Mouse (Mus musculus) CH12.LX (cell line): ENCODE results near the gene Ppl.

Experiments
- CTCF ChIP-seq, 2 experiments: IDR thresholded peaks in 1 of 2; conservative IDR thresholded peaks in 1 of 2; 2 replicates each; pipeline ENCODE4 v1.5.1; 2011 to 2012; ENCODE audit warnings: low read depth in 2 of 2, low read length in 2 of 2, improper control_type of control experiment in 1 of 2, inconsistent platforms in 1 of 2, mild to moderate bottlenecking in 1 of 2, moderate library complexity in 1 of 2
- JUN ChIP-seq: IDR thresholded peaks from 2 replicates; pipeline ENCODE4 v1.6.1; 2011; ENCODE audit warnings: low read depth, mild to moderate bottlenecking, low read length, improper control_type of control experiment, moderate library complexity; ENCODE audit not compliant: insufficient read depth
- NELFE ChIP-seq: IDR thresholded peaks from 2 replicates; pipeline ENCODE4 v1.6.1; 2011; ENCODE audit warnings: low read depth, low read length, improper control_type of control experiment
- POLR2A ChIP-seq: IDR thresholded peaks from 2 replicates; pipeline ENCODE4 v1.6.1; 2011; ENCODE audit warnings: low read depth, mild to moderate bottlenecking, improper control_type of control experiment, low read length
- POLR2AphosphoS2 ChIP-seq: IDR thresholded peaks from 2 replicates; pipeline ENCODE4 v1.6.1; 2011; ENCODE audit warnings: low read depth, low read length, improper control_type of control experiment
- TCF12 ChIP-seq: IDR thresholded peaks from 2 replicates; pipeline ENCODE4 v1.6.1; 2014; ENCODE audit warnings: low read depth, mild to moderate bottlenecking, inconsistent platforms, low read length, improper control_type of control experiment
- USF1 ChIP-seq: IDR thresholded peaks from 2 replicates; pipeline ENCODE4 v1.6.1; 2014; ENCODE audit warnings: low read depth, mild to moderate bottlenecking, inconsistent platforms, low read length, improper control_type of control experiment
- ZC3H11A ChIP-seq: IDR thresholded peaks from 2 replicates; pipeline ENCODE4 v1.6.1; 2012; ENCODE audit warnings: low read depth, mild to moderate bottlenecking, inconsistent platforms, low read length, improper control_type of control experiment
- ZMIZ1 ChIP-seq: IDR thresholded peaks from 2 replicates; pipeline ENCODE4 v1.6.1; 2012; ENCODE audit warnings: low read depth, mild to moderate bottlenecking, inconsistent platforms, low read length, improper control_type of control experiment
- ZNF384 ChIP-seq: IDR thresholded peaks from 2 replicates; pipeline ENCODE4 v1.6.1; 2012; ENCODE audit warnings: low read depth, low read length, improper control_type of control experiment, inconsistent platforms

GRCm38 (mm10) chr16:5146367-5147036 is 14.3 kb upstream of the Ppl start:
- TF ChIP-seq CTCF (conservative IDR thresholded peaks at IDR 0.05 in 1 of 2, IDR thresholded peaks at IDR 0.05 in 1 of 2; ENCODE audit: low read depth in 2 of 2, low read length in 2 of 2): no peak
- TF ChIP-seq NELFE: no peak
- no peak for TF ChIP-seq POLR2AphosphoS2
- TF ChIP-seq ZNF384: peak; percentile 71
- no peak for TF ChIP-seq ZC3H11A
- TF ChIP-seq JUN: no peak
- no peak for TF ChIP-seq USF1
- no peak for TF ChIP-seq POLR2A
- TF ChIP-seq TCF12: no peak
- no peak for TF ChIP-seq ZMIZ1
